Mouse (Mus musculus) Muller cell, postnatal 12 days (primary cell): ENCODE measurements around the gene Phlpp2.
"Not testable (repeated sequence)": the region's sequence is repeated elsewhere in the genome, so short reads cannot be mapped to it uniquely, and the experiment has no call there.

Experiments
- DNase-seq: peaks from one replicate; pipeline ENCODE4 v3.0.0-alpha.2; 2015; ENCODE audit errors: inconsistent ontology term

Gene Phlpp2

GRCm38 (mm10) chr8:109868003-109868679, at the start of gene Phlpp2:
Gene Phlpp2, plus strand, starts transcription at chr8:109868542.
- DNase-seq, result peak; percentile 97

GRCm38 (mm10) chr8:109823561-109823960, 44.8 kb upstream of the Phlpp2 start:
- no peak for DNase-seq

- no peak for DNase-seq
Observed at GRCm38 (mm10) chr8:109839822-109840221, 28.5 kb upstream of the Phlpp2 start.

- DNase-seq, result no peak
Observed at GRCm38 (mm10) chr8:109842468-109842867, 25.9 kb upstream of the Phlpp2 start.

GRCm38 (mm10) chr8:109847866-109848265, 20.5 kb upstream of the Phlpp2 start:
- no peak for DNase-seq

- no peak for DNase-seq
Observed at GRCm38 (mm10) chr8:109848981-109849380, 19.4 kb upstream of the Phlpp2 start.

GRCm38 (mm10) chr8:109853423-109853822, 14.9 kb upstream of the Phlpp2 start:
- peak; percentile 45 for DNase-seq

- no peak for DNase-seq
Observed at GRCm38 (mm10) chr8:109854522-109854921, 13.8 kb upstream of the Phlpp2 start.

GRCm38 (mm10) chr8:109855451-109855850, 12.9 kb upstream of the Phlpp2 start:
- no peak for DNase-seq

GRCm38 (mm10) chr8:109863398-109863797, 4.9 kb upstream of the Phlpp2 start:
- no peak for DNase-seq

- no peak for DNase-seq
Observed at GRCm38 (mm10) chr8:109864798-109865197, 3.5 kb upstream of the Phlpp2 start.

- no peak for DNase-seq
Observed at GRCm38 (mm10) chr8:109865536-109865935, 2.8 kb upstream of the Phlpp2 start.

GRCm38 (mm10) chr8:109866690-109867089, 1.7 kb upstream of the Phlpp2 start:
- DNase-seq, result no peak

GRCm38 (mm10) chr8:109868680-109869361, 479 bp downstream of the Phlpp2 start:
- peak; percentile 69 for DNase-seq

GRCm38 (mm10) chr8:109871056-109871455, 2.7 kb downstream of the Phlpp2 start:
- DNase-seq, result no peak

GRCm38 (mm10) chr8:109873800-109874199, 5.5 kb downstream of the Phlpp2 start:
- DNase-seq, result not testable (repeated sequence)

GRCm38 (mm10) chr8:109880012-109880662, 11.8 kb downstream of the Phlpp2 start:
- DNase-seq, result no peak

GRCm38 (mm10) chr8:109885294-109885693, 17.0 kb downstream of the Phlpp2 start:
- no peak for DNase-seq

- DNase-seq, result no peak
Observed at GRCm38 (mm10) chr8:109889211-109889610, 20.9 kb downstream of the Phlpp2 start.

GRCm38 (mm10) chr8:109890794-109891585, 22.6 kb downstream of the Phlpp2 start:
- DNase-seq, result no peak

- DNase-seq, result no peak
Observed at GRCm38 (mm10) chr8:109894636-109895035, 26.3 kb downstream of the Phlpp2 start.

GRCm38 (mm10) chr8:109895355-109895754, 27.0 kb downstream of the Phlpp2 start:
- no peak for DNase-seq
